Mouse (Mus musculus) pancreas, adult 10 weeks (tissue): ENCODE data around the gene Ces1d. TPM values are rescaled to one million over a fixed set of nuclear protein-coding genes. Genes with fewer than 3 reads are reported as not detected.

Experiments
- polyA plus RNA-seq: library from polyadenylated mRNA; stranded (reverse); fragments of 350-450 nt; fragmentation: Illumina TruSeq; extraction: RNeasy Lipid Tissue Mini Kit (QIAGEN cat#74804); gene quantifications from one replicate; pipeline ENCODE4 v1.2.3, GENCODE M21; 2015; ENCODE audit warnings: low read depth, low replicate concordance; ENCODE audit not compliant: insufficient read depth

Ces1d gene
- 51.5 TPM for polyA plus RNA-seq

DNA sequence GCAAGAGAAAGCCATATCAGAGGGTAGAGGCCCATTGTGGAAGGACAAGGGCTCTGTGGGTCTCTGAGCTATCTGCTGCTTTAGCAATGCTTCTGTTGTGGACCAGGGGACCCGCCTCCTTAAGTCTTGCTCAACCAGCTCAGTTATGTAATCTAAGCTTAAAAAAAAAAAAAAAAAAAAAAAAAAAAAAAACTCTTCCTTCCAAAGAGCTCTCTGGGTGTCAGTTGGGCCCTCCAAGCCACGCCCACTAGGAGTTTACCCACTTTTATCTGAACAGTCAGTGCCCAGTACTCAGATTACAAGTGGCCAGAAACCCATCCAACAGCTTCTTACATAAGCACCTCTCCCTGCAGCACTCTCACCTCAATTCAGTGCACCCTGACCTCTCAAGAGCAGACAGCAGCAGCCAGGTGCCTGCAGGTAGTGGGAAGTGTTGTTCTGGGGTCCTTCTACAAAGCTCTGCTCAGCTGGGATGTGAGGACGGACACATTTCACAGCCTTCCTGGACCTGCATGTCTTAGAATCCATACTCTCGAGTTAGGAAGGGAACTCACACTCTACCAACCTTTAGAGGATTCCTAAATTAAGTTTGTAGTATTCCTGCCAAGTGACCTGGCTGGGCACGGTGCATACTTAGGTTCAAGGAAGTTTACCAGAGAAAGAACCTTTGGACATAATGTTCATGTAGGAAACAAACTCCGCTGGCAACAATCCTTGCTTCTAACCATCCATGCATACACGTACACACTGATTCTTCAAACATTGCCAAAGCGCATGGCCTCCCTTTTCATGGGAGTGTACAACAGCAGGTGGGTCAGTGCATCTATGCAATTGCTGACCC is at the start of gene Ces1d:
TSS of gene Ces1d (minus strand) at position 154 of the 841 bp plus-strand sequence.

GRCm38 (mm10) chr8:93229446-93229845 is 31.8 kb upstream of the Ces1d start, which contains the start of gene Ces1e:
TSS of gene Ces1e (minus strand) at chr8:93229619.

DNA sequence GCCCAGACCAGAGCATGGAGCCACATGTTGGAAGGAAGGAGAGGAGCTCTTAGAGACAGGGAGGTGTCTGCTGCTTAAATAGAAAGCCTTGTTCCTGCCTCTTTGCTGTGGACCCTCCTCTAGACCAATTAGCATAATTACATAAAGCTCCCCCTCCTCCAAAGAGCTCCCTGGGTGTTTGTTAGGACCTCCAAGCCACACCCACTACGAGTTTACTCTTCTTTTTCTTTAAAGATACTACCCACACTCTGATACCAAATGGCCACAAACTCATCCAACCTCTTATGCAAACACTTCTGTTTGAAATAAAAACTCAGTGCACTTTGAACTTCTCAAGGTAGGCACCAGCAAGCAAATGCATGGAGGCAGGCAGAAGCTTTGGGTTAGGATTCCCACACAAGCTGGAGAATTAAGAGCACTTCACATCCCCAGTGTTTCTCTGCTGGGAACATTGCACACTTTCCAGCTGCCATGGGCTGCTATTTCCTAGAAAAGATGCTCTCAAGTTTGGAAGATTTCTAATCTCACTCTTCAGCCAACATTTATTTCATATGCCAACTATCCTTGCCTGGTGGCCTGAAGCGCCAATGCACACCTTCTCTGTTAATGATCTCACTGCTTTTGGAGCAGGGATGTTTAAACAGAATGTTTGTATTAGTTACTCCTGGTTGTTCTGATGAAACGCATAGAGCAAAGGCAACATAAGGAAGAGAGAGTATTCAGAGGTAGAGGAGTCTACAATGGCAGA is 66.2 kb downstream of the Ces1d start, which contains the start of gene Ces1c:
TSS of gene Ces1c (minus strand) at position 51 of the 748 bp plus-strand sequence.

Other genes starting within 250 kb of the Ces1d start
- gene Slc6a2, start 237.8 kb downstream of the Ces1d start, polyA plus RNA-seq = 0.22 TPM
- gene Ces1a, start 149.6 kb downstream of the Ces1d start, polyA plus RNA-seq = not detected
- gene Ces1b, start 117.8 kb downstream of the Ces1d start, polyA plus RNA-seq = not detected
- gene Ces1c, start 66.6 kb downstream of the Ces1d start, polyA plus RNA-seq = not detected
- 8.5 TPM for gene Ces1e, start 31.8 kb upstream of the Ces1d start, polyA plus RNA-seq
- 2.4 TPM for gene Ces1f, start 81.9 kb upstream of the Ces1d start, polyA plus RNA-seq
- gene Ces1g, start 139.5 kb upstream of the Ces1d start, polyA plus RNA-seq = not detected
- not detected for gene Ces1h, start 181.9 kb upstream of the Ces1d start, polyA plus RNA-seq